Mouse (Mus musculus): ENCODE results near the gene Rhox4a2.
"Not testable (repeated sequence)": the region's sequence is repeated elsewhere in the genome, so short reads cannot be mapped to it uniquely, and the experiment has no call there.

Rhox4a2 gene

GRCm38 (mm10) chrX:37390548-37390947, at the start of gene Rhox4a2:
TSS of gene Rhox4a2 (plus strand) at chrX:37390848.
- not testable (repeated sequence) for DNase-seq (ENCODE audit: extremely low read depth, insufficient read length, low spot score)

GRCm38 (mm10) chrX:37379728-37380127, 10.9 kb upstream of the Rhox4a2 start, which contains the start of gene Rhox3a2:
TSS of gene Rhox3a2 (plus strand) at chrX:37380028.
- DNase-seq (ENCODE audit: extremely low read depth, insufficient read length, low spot score), result not testable (repeated sequence)

- DNase-seq (ENCODE audit: extremely low read depth, insufficient read length, low spot score), result not testable (repeated sequence)
These were observed 21.1 kb downstream of the Rhox4a2 start, which contains the start of gene Rhox2b for GRCm38 (mm10) chrX:37411767-37412166. TSS of gene Rhox2b (plus strand) at chrX:37412067.

GRCm38 (mm10) chrX:37432194-37432593, 41.5 kb downstream of the Rhox4a2 start, which contains the start of gene Rhox4b:
TSS of gene Rhox4b (plus strand) at chrX:37432494.
- DNase-seq (ENCODE audit: extremely low read depth, insufficient read length, low spot score), result not testable (repeated sequence)
